Mouse (Mus musculus) embryonic facial prominence, embryonic 15.5 days (tissue): ENCODE data around the gene Stambpl1. TPM values are rescaled to one million over a fixed set of nuclear protein-coding genes. Genes with fewer than 3 reads are reported as not detected.

Source experiments
- ATAC-seq: fragments of 200-750 bp; cut with Nextera tagmentation; 2 replicates; pipeline ENCODE4 v1.8.0; 2017; ENCODE audit warnings: low read depth, moderate TSS enrichment; ENCODE audit not compliant: insufficient number of reproducible peaks, low FRiP score, low TSS enrichment
- H3K27ac ChIP-seq: fragments of 300-500 bp; sonication (generic); replicated peaks from 2 replicates; pipeline ENCODE4 v1.5.1; 2015; ENCODE audit warnings: mild to moderate bottlenecking, inconsistent platforms
- H3K27me3 ChIP-seq: fragments of 300-500 bp; sonication (generic); 2 replicates; pipeline ENCODE4 v1.6.1; 2015; ENCODE audit warnings: inconsistent platforms
- H3K36me3 ChIP-seq: fragments of 300-500 bp; sonication (generic); 2 replicates; pipeline ENCODE4 v1.6.1; 2015; ENCODE audit warnings: mild to moderate bottlenecking, inconsistent platforms
- H3K4me1 ChIP-seq: fragments of 300-500 bp; sonication (generic); 2 replicates; pipeline ENCODE4 v1.6.1; 2015; ENCODE audit warnings: inconsistent platforms
- H3K4me2 ChIP-seq: fragments of 300-500 bp; sonication (generic); replicated peaks from 2 replicates; pipeline ENCODE4 v1.6.1; 2015; ENCODE audit warnings: mild to moderate bottlenecking, inconsistent platforms
- H3K4me3 ChIP-seq: fragments of 300-500 bp; sonication (generic); replicated peaks from 2 replicates; pipeline ENCODE4 v1.5.1; 2015; ENCODE audit warnings: mild to moderate bottlenecking, inconsistent platforms
- H3K9ac ChIP-seq: fragments of 300-500 bp; sonication (generic); 2 replicates; pipeline ENCODE4 v1.6.1; 2015; ENCODE audit warnings: inconsistent platforms
- H3K9me3 ChIP-seq: fragments of 300-500 bp; sonication (generic); replicated peaks from 2 replicates; pipeline ENCODE4 v1.6.1; 2016; ENCODE audit warnings: inconsistent platforms
- WGBS: fragments of 180-500 bp; shearing (Covaris S2); methylation state at CpG from one replicate; pipeline ENCODE4 v1.1.7; 2015; 5-methylcytosine and 5-hydroxymethylcytosine counted together
- polyA plus RNA-seq: library from polyadenylated mRNA; unstranded; fragments of >200 nt; fragmentation: Nextera tagmentation; extraction: Ambion mirVana; gene quantifications from 2 replicates; pipeline ENCODE4 v1.2.1, GENCODE M21; 2015

The Stambpl1 gene
- polyA plus RNA-seq, 1 experiment from 2014 or later, result 12.6 TPM

DNA sequence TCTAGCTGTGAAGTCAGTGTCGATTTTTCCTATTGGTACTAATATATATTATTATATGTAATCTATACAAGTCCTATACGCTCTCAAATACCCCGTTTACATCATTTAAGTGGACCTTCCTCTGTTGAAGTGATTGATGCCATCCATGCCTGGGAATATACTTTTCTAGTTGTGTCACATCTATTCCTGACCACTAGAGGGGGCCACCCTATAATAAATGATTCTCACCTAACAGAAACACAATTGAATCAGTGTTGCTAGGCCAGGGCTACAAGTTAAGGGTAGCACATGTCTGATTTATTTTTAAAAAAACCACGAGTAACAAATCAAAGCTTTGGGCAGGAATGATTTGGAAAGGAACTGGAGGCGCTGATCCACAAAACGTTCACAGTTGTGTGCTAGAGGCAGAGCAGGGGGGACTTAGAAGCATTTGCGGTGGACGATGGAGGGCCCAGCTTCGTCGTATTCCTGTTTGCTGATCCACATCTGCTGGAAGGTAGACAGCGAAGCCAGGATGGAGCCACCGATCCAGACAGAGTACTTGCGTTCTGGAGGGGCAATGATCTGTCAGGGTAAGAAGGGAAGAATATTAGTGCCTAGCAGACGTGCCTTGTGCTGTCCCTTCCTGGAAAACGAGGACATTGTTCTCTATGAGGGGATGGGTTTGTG, 49.4 kb downstream of the Stambpl1 start:
- Histone ChIP-seq H3K4me2 (no peak overlapping the region), H3K9me3 (no peaks in the 10 kb centered on the region), H3K27me3 (no peaks in the 10 kb centered on the region), H3K9ac (no peak overlapping the region), H3K36me3 (0 out of 2 replicates have a peak, but pooled peaks cover 9% of the 10 kb centered on the region), H3K27ac (no peak overlapping the region), H3K4me1 (no peaks in the 10 kb centered on the region), H3K4me3 (no peak overlapping the region)
- WGBS, result 64% methylated on average over 15 of the region's 15 CpGs
- ATAC-seq, result no peak

DNA sequence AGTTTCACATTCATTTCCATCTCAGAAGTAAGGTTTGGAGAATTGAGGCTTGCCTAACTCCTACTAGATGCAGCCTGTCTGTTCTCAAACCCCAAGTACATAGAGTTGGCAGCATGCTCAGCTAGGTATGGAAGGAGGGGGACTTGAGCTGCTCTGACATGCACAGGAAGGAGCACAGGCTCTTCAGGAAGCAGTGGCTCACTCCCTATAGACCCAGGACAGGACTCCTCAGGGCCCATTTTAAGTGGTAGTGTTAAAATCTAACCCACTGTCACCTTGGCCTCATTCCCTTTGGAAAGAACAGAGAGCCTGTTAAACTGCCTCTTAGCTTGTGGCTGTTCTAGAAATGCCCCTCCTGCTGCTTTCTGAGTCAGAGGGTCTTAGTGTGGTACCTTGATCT, 50.9 kb downstream of the Stambpl1 start:
- ATAC-seq, result no peak
- Histone ChIP-seq H3K36me3 (0 out of 2 replicates have a peak, but pooled peaks cover 2% of the 10 kb centered on the region), H3K27me3 (no peaks in the 10 kb centered on the region), H3K27ac (no peak overlapping the region), H3K4me2 (no peak overlapping the region), H3K9me3 (no peaks in the 10 kb centered on the region), H3K4me3 (no peak overlapping the region), H3K4me1 (no peaks in the 10 kb centered on the region), H3K9ac (no peak overlapping the region)

DNA sequence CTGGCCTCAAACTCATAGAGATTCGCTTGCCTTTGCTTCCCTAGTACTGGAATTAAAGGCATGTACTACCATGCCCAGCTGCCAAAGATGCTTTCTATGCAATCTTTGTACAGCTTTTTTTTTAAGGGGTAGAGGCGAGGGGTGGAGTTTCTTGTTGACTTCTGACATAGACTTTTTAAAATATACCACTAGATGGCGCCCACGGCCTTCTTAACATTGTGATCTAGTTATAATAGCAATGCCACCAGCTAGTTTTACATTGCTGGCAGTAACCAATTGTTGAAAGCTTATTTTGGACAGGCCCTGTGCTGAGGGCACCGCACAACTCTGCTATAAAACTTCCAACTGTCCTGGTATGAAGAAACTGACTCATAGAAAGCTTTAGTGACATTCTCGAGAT, 52.0 kb downstream of the Stambpl1 start:
- H3K36me3 ChIP-seq, result 0 out of 2 replicates have a peak, but pooled peaks cover 2% of the 10 kb centered on the region
- H3K9ac ChIP-seq, result no peak overlapping the region
- no peak overlapping the region for H3K27ac ChIP-seq
- no peaks in the 10 kb centered on the region for H3K27me3 ChIP-seq
- no peak; the same call in 1 of the 2 replicates for ATAC-seq
- H3K4me1 ChIP-seq, result no peaks in the 10 kb centered on the region
- WGBS, result 11% methylated on average over 6 of the region's 6 CpGs
- H3K9me3 ChIP-seq, result no peaks in the 10 kb centered on the region
- no peak overlapping the region for H3K4me3 ChIP-seq
- H3K4me2 ChIP-seq, result no peak overlapping the region

DNA sequence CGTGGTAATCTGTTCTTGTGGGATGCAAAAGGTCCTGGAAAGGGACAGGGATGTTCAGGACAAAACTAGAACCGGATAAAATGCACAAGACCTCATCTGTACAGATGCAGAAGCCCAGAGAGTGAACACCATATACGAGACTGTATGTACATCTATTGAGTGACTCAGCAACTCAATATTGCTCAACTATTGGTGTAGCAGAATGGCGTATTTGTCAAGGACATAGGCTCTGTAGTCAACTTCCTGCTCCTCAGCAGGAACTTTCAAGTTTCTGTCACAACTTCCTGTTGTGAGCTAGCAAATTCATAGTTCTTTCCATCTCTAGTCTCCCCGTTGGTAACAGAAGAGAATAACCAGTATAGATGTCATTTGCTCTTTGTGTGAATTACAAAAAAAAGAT, 56.5 kb downstream of the Stambpl1 start:
- Histone ChIP-seq H3K4me3 (no peak overlapping the region), H3K9me3 (no peaks in the 10 kb centered on the region), H3K27me3 (no peaks in the 10 kb centered on the region), H3K4me2 (no peak overlapping the region), H3K9ac (no peak overlapping the region), H3K4me1 (peaks cover under 1% of the 10 kb centered on the region; the same call in 1 of the 2 replicates), H3K36me3 (no peaks in the 10 kb centered on the region), H3K27ac (no peak overlapping the region)
- WGBS, result 80% methylated on average over 5 of the region's 5 CpGs
- ATAC-seq, result no peak

DNA sequence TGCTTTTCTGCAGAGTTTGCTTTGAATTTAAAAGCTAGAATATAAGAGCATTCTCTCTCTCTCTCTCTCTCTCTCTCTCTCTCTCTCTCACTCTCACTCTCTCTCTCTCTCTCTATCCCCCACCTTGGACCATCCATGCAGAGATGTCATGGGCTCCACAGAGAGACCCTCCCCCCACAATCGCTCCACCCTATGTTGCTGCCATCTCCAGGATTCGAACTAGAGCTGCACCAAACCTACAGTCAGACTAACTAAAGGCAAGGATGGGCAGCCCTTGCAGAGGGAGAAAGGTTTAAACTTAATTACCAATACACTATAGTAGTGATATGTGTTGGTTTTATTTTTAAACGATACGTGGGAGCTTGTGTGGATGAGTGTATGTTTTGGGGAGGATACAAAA, 58.6 kb downstream of the Stambpl1 start:
- H3K9me3 ChIP-seq, result no peaks in the 10 kb centered on the region
- no peak overlapping the region for H3K4me2 ChIP-seq
- no peaks in the 10 kb centered on the region for H3K27me3 ChIP-seq
- no peak overlapping the region for H3K27ac ChIP-seq
- H3K9ac ChIP-seq, result no peak overlapping the region
- H3K4me1 ChIP-seq, result peaks cover 18% of the 10 kb centered on the region
- ATAC-seq, result no peak
- 63% methylated on average over 4 of the region's 4 CpGs for WGBS
- H3K36me3 ChIP-seq, result no peaks in the 10 kb centered on the region
- no peak overlapping the region for H3K4me3 ChIP-seq

DNA sequence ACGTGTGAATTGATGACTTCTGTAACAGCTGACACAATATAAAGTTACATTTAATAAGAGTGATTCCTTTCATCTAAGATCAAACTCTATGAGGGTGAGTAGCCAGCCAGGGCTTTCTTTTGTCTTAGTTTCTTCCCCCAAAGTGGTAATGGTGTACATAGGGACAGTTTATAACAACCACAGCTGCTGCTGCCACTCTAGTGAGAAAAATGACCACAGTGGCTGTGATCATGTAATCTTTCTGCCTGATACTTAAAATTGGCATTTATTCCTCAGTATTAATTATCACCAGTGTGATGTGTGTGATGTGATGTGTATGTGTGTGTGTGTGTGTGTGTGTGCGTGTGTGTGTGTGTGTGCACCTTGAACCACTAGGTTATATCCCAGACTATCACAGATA, 59.9 kb downstream of the Stambpl1 start:
- no peak overlapping the region for H3K4me3 ChIP-seq
- H3K4me1 ChIP-seq, result peaks cover 18% of the 10 kb centered on the region
- WGBS, result 64% methylated on average over 2 of the region's 2 CpGs
- no peaks in the 10 kb centered on the region for H3K9me3 ChIP-seq
- H3K27me3 ChIP-seq, result no peaks in the 10 kb centered on the region
- H3K36me3 ChIP-seq, result no peaks in the 10 kb centered on the region
- H3K27ac ChIP-seq, result no peak overlapping the region
- H3K9ac ChIP-seq, result no peak overlapping the region
- ATAC-seq, result no peak
- no peak overlapping the region for H3K4me2 ChIP-seq

DNA sequence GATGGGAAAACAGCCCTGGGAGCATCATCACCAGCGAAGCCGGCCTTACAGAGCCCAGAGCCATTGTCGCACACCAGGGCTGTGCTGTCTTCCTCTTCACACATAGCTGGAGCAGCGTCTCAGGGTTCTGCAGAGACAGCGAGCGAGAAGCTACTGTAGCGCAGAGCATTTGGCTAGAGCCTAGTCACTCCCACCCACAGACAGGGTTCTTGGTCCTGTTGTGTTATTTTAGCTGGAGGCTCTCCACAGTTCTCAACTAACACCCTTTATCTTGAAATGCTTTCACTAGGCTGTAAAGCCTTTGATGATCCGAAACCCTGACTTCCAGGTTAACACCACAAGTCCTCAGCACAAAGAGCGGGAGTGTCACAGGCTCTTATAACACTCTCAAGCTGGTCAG, 60.4 kb downstream of the Stambpl1 start:
- no peak overlapping the region for H3K4me2 ChIP-seq
- H3K9me3 ChIP-seq, result no peaks in the 10 kb centered on the region
- no peak overlapping the region for H3K9ac ChIP-seq
- no peak for ATAC-seq
- no peaks in the 10 kb centered on the region for H3K27me3 ChIP-seq
- no peak overlapping the region for H3K27ac ChIP-seq
- WGBS, result 77% methylated on average over 9 of the region's 9 CpGs
- peaks cover 18% of the 10 kb centered on the region for H3K4me1 ChIP-seq
- 0 out of 2 replicates have a peak overlapping the region, but pooled peaks have one; percentile 7 for H3K4me3 ChIP-seq
- H3K36me3 ChIP-seq, result no peaks in the 10 kb centered on the region

DNA sequence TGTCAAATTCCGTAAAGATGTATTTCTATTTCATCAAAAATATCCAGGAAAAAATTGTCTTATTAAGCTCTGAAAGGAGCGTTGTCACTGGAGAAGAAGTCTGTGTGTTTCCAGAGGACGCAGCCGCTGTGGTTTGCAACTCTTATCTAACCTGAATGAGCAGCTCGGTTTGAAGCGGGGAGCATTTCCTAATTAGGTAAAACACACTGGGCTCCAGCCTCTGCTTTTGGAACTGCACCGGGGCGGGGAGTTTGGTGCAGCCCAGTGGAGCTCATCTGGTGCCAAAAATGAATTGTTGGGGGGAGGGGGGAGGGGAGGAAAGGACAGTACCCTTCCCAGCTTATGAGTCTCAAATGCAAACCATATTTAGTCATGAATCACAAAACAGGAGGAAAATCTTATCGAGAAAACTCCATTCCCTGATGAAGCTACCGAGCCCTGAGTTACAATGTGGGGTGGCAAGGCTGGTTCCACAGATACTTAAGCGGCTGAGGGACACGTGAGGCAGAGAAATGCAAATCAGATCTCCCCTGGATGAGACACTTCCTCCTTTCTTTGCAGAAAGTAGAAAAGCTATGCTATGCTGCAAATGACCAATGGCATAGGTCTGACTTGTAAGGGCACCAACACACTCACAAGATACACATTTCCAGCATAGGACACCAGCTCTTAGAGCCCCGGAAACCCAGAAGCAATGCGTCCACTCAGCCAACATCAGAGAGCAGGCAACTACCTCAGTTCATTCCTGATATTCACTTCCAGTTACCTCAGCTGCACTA, 62.3 kb downstream of the Stambpl1 start:
- H3K9ac ChIP-seq, result no peak overlapping the region; the same call in 1 of the 2 replicates

DNA sequence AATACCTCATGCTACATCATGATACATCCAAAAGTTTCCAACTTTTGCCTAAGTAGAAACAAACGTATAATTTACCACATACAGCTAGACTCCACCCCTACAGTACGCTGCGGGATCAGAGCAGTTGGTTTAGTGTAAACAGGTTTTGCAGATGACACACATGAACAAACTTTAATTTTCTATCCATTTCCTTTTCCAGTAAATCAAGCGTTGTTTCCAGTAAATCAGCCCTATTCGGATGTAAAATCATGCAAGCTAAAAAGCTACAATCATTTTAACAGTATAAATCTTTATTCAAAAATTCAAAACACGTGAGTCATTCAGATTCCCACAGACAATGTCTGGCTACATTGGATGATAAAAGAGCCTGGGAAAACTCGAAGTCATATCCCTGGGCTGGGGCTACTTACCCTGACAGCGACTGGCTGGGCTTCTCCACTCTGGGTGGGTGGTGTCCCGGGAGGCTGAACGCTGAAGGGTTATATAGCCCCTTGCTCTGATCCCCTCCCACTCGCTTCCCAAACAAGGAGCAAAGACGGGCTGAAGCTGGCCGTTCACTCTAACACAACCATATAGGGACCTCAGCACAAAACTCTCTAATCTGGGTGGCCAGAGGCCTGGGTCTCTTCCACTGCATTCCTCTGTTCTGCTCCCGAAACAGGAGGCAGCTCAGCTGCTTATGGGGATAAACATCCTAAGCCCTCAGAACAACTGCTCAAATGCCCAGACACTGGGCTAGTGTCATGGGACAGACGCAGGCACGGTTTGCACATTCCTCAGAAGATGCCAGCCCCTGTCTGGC, 63.1 kb downstream of the Stambpl1 start, which contains the start of gene Acta2:
TSS of gene Acta2 (minus strand) at position 711 of the 802 bp plus-strand sequence.
- peak within 1 kb of the TSS; percentile 29 for H3K4me3 ChIP-seq
- ATAC-seq, result peak; percentile 80
- H3K4me1 ChIP-seq, result peaks cover 18% of the 10 kb centered on the region
- no peaks in the 10 kb centered on the region for H3K27me3 ChIP-seq
- H3K4me2 ChIP-seq, result peak within 1 kb of the TSS; percentile 40
- 25% methylated on average over 16 of the region's 16 CpGs for WGBS
- no peak within 1 kb of the TSS; the same call in 1 of the 2 replicates for H3K9ac ChIP-seq
- H3K36me3 ChIP-seq, result no peaks in the 10 kb centered on the region
- H3K27ac ChIP-seq, result peak within 1 kb of the TSS; percentile 73
- no peaks in the 10 kb centered on the region for H3K9me3 ChIP-seq

More for the DNA sequence above, 62.3 kb downstream of the Stambpl1 start:
- no peak for ATAC-seq
- Histone ChIP-seq H3K36me3 (no peaks in the 10 kb centered on the region), H3K4me1 (peaks cover 18% of the 10 kb centered on the region), H3K27ac (peak overlapping the region; percentile 73), H3K4me2 (peak overlapping the region; percentile 40), H3K9me3 (no peaks in the 10 kb centered on the region), H3K4me3 (peak overlapping the region; percentile 29), H3K27me3 (no peaks in the 10 kb centered on the region)
- WGBS, result 24% methylated on average over 14 of the region's 14 CpGs

DNA sequence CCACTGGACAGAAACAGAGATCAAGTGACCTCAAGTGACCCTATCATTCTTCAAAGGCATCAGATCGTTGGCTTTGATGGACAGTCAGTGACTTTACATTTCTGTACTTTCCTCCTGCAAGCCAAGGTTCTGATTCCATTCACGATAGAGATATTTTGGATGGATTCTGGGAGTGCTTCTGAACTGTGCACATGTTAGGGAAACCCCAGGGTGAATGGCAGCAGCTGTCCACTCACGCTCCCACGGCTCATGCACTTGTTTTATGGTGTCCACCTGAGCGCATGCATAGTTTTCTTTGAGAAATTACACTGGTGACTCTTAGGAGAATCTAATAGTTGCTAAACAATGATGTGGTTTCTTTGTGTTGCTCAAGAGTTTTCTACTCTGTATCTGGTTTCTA, 64.1 kb downstream of the Stambpl1 start:
- Histone ChIP-seq H3K9me3 (no peaks in the 10 kb centered on the region), H3K9ac (no peak overlapping the region), H3K36me3 (no peaks in the 10 kb centered on the region), H3K4me2 (no peak overlapping the region), H3K27ac (no peak overlapping the region), H3K4me3 (no peak overlapping the region), H3K4me1 (peaks cover 18% of the 10 kb centered on the region), H3K27me3 (no peaks in the 10 kb centered on the region)
- no peak for ATAC-seq
- 64% methylated on average over 5 of the region's 5 CpGs for WGBS

DNA sequence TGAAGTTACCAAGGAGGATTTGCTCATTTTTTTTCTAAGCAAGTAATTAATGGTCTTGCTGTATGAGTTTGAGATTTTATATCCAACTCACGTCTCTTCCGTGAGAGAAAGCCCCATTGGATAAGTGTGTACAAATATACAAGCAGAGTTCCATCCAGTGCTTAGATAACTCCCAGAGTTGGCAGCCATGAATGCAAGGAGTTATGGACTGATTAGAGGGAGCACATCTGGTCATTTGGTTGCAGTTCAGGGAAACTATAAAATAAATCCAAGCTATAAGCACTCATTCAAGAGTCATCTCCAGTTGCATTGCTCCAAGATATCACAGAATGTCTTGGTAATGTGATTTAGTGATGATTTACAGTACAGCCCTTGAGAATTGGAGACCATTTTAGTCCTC, 64.9 kb downstream of the Stambpl1 start:
- no peaks in the 10 kb centered on the region for H3K36me3 ChIP-seq
- H3K4me3 ChIP-seq, result no peak overlapping the region
- H3K4me1 ChIP-seq, result peaks cover 18% of the 10 kb centered on the region
- no peak overlapping the region for H3K9ac ChIP-seq
- WGBS, result 78% methylated on average over 2 of the region's 2 CpGs
- H3K27me3 ChIP-seq, result no peaks in the 10 kb centered on the region
- H3K4me2 ChIP-seq, result no peak overlapping the region
- H3K9me3 ChIP-seq, result no peaks in the 10 kb centered on the region
- no peak overlapping the region for H3K27ac ChIP-seq
- no peak for ATAC-seq
